8 mouse cellular contexts compared by ENCODE assay signal in genomic region chr5:143293404-143293803, GRCm38 (mm10). TPM values are rescaled to one million over a fixed set of nuclear protein-coding genes. Genes with fewer than 3 reads are reported as not detected.
DNase-seq lines count a peak whose midpoint lies in the region; ATAC-seq and TF ChIP-seq lines count a peak whose summit lies in the region.
"Had no signal": no experiment of that assay in that cellular context is flagged by ENCODE, and none has a peak within 500 bp of the region (broad histone marks: within the 10 kb centered on the region; RNA-seq: fewer than 3 reads in every experiment).

TSS of gene Zfp853 (minus strand) at chr5:143293623.

- peaks cover 21% of the 10 kb centered on the region for H3K4me1 ChIP-seq in lung, embryonic 15.5 days
- peaks cover 24% of the 10 kb centered on the region for H3K4me1 ChIP-seq in limb, embryonic 13.5 days
- 0 out of 2 replicates have a peak, but pooled peaks cover 3% of the 10 kb centered on the region for H3K4me1 ChIP-seq in small intestine, adult 2 months (ENCODE audit: control insufficient read depth, insufficient read depth, insufficient read length, low read length)

- H3K36me3 ChIP-seq in lung, embryonic 15.5 days = no peaks in the 10 kb centered on the region
- peaks cover 10% of the 10 kb centered on the region; the same call in 1 of the 2 replicates for H3K36me3 ChIP-seq in limb, embryonic 13.5 days
- no peaks in the 10 kb centered on the region for H3K36me3 ChIP-seq in small intestine, adult 2 months (ENCODE audit: control insufficient read depth, insufficient read depth, low read length)

- peak within 1 kb of the TSS; percentile 41 for H3K4me3 ChIP-seq in lung, embryonic 15.5 days
- H3K4me3 ChIP-seq in limb, embryonic 13.5 days = peak within 1 kb of the TSS; percentile 59
- peak within 1 kb of the TSS; percentile 35; the same call in 1 of the 2 replicates for H3K4me3 ChIP-seq in small intestine, adult 2 months (ENCODE audit: low read depth, low read length)
- H3K4me3 ChIP-seq: myocyte had no signal

- no peak for DNase-seq in lung, postnatal 36 days
- DNase-seq in embryo, embryonic 10.5 days (ENCODE audit: low spot score) = no peak

- no peak for TF ChIP-seq CTCF in small intestine, adult 2 months (IDR thresholded peaks at IDR 0.05; ENCODE audit: extremely low read depth, insufficient read length, insufficient replicate concordance, low read depth, low read length)

- no peaks in the 10 kb centered on the region for H3K9me3 ChIP-seq in lung, embryonic 15.5 days
- peaks cover 6% of the 10 kb centered on the region; the same call in 1 of the 2 replicates for H3K9me3 ChIP-seq in limb, embryonic 13.5 days

- peaks cover 67% of the 10 kb centered on the region for H3K27me3 ChIP-seq in lung, embryonic 15.5 days
- H3K27me3 ChIP-seq in limb, embryonic 13.5 days = peaks cover 67% of the 10 kb centered on the region
- H3K27me3 ChIP-seq in small intestine, adult 2 months (ENCODE audit: control insufficient read depth, insufficient read depth, low read length) = peaks cover 17% of the 10 kb centered on the region

- H3K27ac ChIP-seq in lung, embryonic 15.5 days = no peak within 1 kb of the TSS
- H3K27ac ChIP-seq in limb, embryonic 13.5 days = no peak within 1 kb of the TSS
- no peak within 1 kb of the TSS for H3K27ac ChIP-seq in small intestine, adult 2 months (ENCODE audit: insufficient read depth, low read depth, low read length)

- peak; percentile 7; the same call in 1 of the 2 replicates for ATAC-seq in lung, embryonic 15.5 days (ENCODE audit: borderline replicate concordance, extremely low read depth, low FRiP score, low TSS enrichment)
- 0 out of 2 replicates have a peak, but pooled peaks have one; percentile 0 for ATAC-seq in granulocyte monocyte progenitor cell, adult 5-6 weeks (replicated peaks; ENCODE audit: poor library complexity, severe bottlenecking)
- no peak for ATAC-seq in limb, embryonic 13.5 days (ENCODE audit: low FRiP score, low read depth)
- ATAC-seq in megakaryocyte-erythroid progenitor cell, adult 5-6 weeks (replicated peaks; ENCODE audit: low FRiP score, low TSS enrichment, poor library complexity, severe bottlenecking) = no peak

- peak within 1 kb of the TSS; percentile 32 for H3K9ac ChIP-seq in lung, embryonic 15.5 days
- H3K9ac ChIP-seq in limb, embryonic 13.5 days = peak within 1 kb of the TSS; percentile 72

- H3K4me2 ChIP-seq in lung, embryonic 15.5 days = peak within 1 kb of the TSS; percentile 89
- H3K4me2 ChIP-seq in limb, embryonic 13.5 days (replicated peaks) = peak within 1 kb of the TSS; percentile 84

- no peak for TF ChIP-seq POLR2A in small intestine, adult 2 months (IDR thresholded peaks at IDR 0.05; ENCODE audit: low read depth, low read length)

- WGBS in lung, embryonic 15.5 days = 2% methylated on average over 21 of the region's 38 CpGs
- 4% methylated on average over 36 of the region's 38 CpGs for WGBS in limb, embryonic 13.5 days
- 3% methylated on average over 38 of the region's 38 CpGs for WGBS in small intestine, adult 2 months

RNA-seq across cellular contexts. Expression of gene Zfp853, which starts in this region (rescaled TPM):
- polyA plus RNA-seq in lung, embryonic 15.5 days (2015; fragmentation: Nextera tagmentation; extraction: Ambion mirVana) = not detected in 2 replicates
- total RNA-seq in granulocyte monocyte progenitor cell, adult 5-6 weeks (2014; fragmentation: Nextera tagmentation) = not detected in 2 replicates
- not detected in 2 replicates for total RNA-seq in granulocyte monocyte progenitor cell, adult 5-6 weeks (2017)
- 0.28 and 0.33 TPM in 2 replicates for polyA plus RNA-seq in limb, embryonic 13.5 days (2015; fragmentation: Nextera tagmentation; extraction: Ambion mirVana)
- polyA plus RNA-seq in small intestine, adult 2 months (2012; rRNA removed) = 0.34 and 0.35 TPM in 2 replicates
- not detected in 2 replicates for total RNA-seq in megakaryocyte-erythroid progenitor cell, adult 5-6 weeks (2014; fragmentation: Nextera tagmentation)
- total RNA-seq in megakaryocyte-erythroid progenitor cell, adult 5-6 weeks (2017) = not detected in 2 replicates

Comparison
In these comparisons a context has a peak if more than half of its experiments do, and no peak if none do; other contexts are left out.
1. Peak in ATAC-seq, H3K4me3 ChIP-seq, H3K9ac ChIP-seq and H3K4me2 ChIP-seq in lung, embryonic 15.5 days; RNA of the gene not detected or under 1 TPM.
2. Peak in ATAC-seq in granulocyte monocyte progenitor cell, adult 5-6 weeks; RNA of the gene not detected or under 1 TPM.